Mouse (Mus musculus): ENCODE measurements around the gene B4galt4. TPM values are rescaled to one million over a fixed set of nuclear protein-coding genes. Genes with fewer than 3 reads are reported as not detected.

The B4galt4 gene
- total and polyA plus RNA-seq, 3 experiments: not detected

DNA sequence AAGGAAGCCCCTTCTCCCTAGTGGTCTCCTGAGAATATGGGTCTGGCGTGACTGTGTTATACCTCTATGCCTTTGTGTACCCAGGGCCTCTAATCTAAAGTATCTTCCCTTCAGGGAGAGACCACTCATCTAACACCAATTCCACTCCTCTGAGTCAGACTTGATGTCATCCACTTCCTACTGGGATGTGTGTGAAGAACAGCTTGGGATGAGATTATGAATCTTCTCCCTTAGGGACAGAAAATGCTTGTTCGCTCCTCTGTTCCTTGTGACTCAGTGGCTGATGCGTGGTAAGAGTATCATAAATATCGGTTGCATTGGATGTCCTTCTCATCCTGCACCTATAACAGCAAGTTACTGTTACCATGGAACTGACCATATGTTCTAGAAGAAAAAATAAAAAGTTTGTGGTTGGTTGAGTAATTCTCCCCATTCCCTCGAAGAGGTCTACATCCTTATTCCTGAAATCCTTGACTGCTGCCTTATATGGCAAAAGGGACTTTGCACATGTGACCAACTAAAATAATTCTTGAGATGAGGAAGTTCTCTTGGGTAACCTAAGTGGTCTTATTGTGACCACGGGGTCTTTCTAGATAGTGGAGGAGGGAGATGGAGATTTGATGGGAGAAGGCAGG lies 47.0 kb upstream of the B4galt4 start:
- Histone ChIP-seq H3K27ac (ENCODE audit: control insufficient read depth, low read depth, low read length) (no peak overlapping the region), H3K36me3 (ENCODE audit: control insufficient read depth in 1 of 2, insufficient read depth in 2 of 2, low read length in 2 of 2) (no peaks in the 10 kb centered on the region), H3K79me2 (ENCODE audit: control insufficient read depth, insufficient read depth, low read length, poor library complexity) (no peaks in the 10 kb centered on the region), H3K4me3 (ENCODE audit: control insufficient read depth in 1 of 2, insufficient read depth in 1 of 2, low read depth in 2 of 2, low read length in 2 of 2) (no peak overlapping the region), H3K27me3 (ENCODE audit: control insufficient read depth in 1 of 2, insufficient read depth in 2 of 2, low read length in 2 of 2) (no peaks in the 10 kb centered on the region; a peak in 1 of 4 replicates), H3K9ac (ENCODE audit: control insufficient read depth, low read depth, low read length, poor library complexity, severe bottlenecking) (no peak overlapping the region), H3K9me3 (replicated peaks; ENCODE audit: insufficient read depth, low read length) (no peaks in the 10 kb centered on the region), H3K4me1 (ENCODE audit: control insufficient read depth in 1 of 2, insufficient read depth in 2 of 2, low read length in 2 of 2) (no peaks in the 10 kb centered on the region)
- TF ChIP-seq MXI1 (IDR thresholded peaks at IDR 0.05; ENCODE audit: low read depth, low read length) (no peak), CHD1 (IDR thresholded peaks at IDR 0.05; ENCODE audit: low read depth, low read length) (no peak), EP300 (IDR thresholded peaks at IDR 0.05; ENCODE audit: low read depth in 1 of 2, low read length in 2 of 2) (no peak), MYC (IDR thresholded peaks at IDR 0.05; ENCODE audit: low read depth, low read length) (no peak), HCFC1 (IDR thresholded peaks at IDR 0.05; ENCODE audit: low read depth, low read length) (no peak), ELF1 (IDR thresholded peaks at IDR 0.05; ENCODE audit: low read depth, low read length) (no peak), MAZ (IDR thresholded peaks at IDR 0.05; ENCODE audit: low read depth, low read length) (no peak), JUND (IDR thresholded peaks at IDR 0.05; ENCODE audit: low read depth, low read length) (no peak), SMC3 (IDR thresholded peaks at IDR 0.05; ENCODE audit: low read depth, low read length) (no peak), ZC3H11A (IDR thresholded peaks at IDR 0.05; ENCODE audit: low read depth, low read length) (no peak), CHD2 (IDR thresholded peaks at IDR 0.05; ENCODE audit: low read length) (no peak), TBP (IDR thresholded peaks at IDR 0.05; ENCODE audit: low read depth, low read length) (no peak)
- no peak for DNase-seq (ENCODE audit: low read depth, low spot score)

DNA sequence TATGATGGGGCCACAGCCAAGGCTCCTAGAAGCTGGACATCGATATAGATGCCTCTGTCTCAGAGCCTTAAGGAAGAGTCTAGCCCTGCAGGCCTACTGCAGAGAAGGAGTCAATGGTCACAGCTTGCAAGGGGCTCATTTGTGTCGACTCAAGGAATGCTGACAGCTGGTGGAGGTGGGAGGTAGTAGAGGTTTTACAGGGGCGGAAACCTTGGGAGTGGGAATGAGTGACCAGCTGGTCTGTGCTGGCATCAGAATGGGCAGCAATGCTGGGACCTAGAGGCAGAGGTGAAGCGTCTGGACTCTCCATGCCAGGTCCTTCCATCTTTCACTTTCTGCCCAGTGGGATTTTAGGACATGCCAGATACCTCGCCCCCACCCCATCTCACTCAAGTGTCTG lies 46.5 kb upstream of the B4galt4 start:
- Histone ChIP-seq H3K4me3 (ENCODE audit: control insufficient read depth in 1 of 2, insufficient read depth in 1 of 2, low read depth in 2 of 2, low read length in 2 of 2) (no peak overlapping the region), H3K36me3 (ENCODE audit: control insufficient read depth in 1 of 2, insufficient read depth in 2 of 2, low read length in 2 of 2) (no peaks in the 10 kb centered on the region), H3K4me1 (ENCODE audit: control insufficient read depth in 1 of 2, insufficient read depth in 2 of 2, low read length in 2 of 2) (no peaks in the 10 kb centered on the region), H3K9me3 (replicated peaks; ENCODE audit: insufficient read depth, low read length) (no peaks in the 10 kb centered on the region), H3K9ac (ENCODE audit: control insufficient read depth, low read depth, low read length, poor library complexity, severe bottlenecking) (no peak overlapping the region), H3K27me3 (ENCODE audit: control insufficient read depth in 1 of 2, insufficient read depth in 2 of 2, low read length in 2 of 2) (no peaks in the 10 kb centered on the region; a peak in 1 of 4 replicates), H3K27ac (ENCODE audit: control insufficient read depth, low read depth, low read length) (no peak overlapping the region), H3K79me2 (ENCODE audit: control insufficient read depth, insufficient read depth, low read length, poor library complexity) (no peaks in the 10 kb centered on the region)
- no peak for TF ChIP-seq POLR2AphosphoS5 (IDR thresholded peaks at IDR 0.05; ENCODE audit: borderline replicate concordance, low read depth, low read length)
- TF ChIP-seq MAX (IDR thresholded peaks at IDR 0.05; ENCODE audit: low read length): no peak
- no peak for DNase-seq (ENCODE audit: low read depth, low spot score)

DNA sequence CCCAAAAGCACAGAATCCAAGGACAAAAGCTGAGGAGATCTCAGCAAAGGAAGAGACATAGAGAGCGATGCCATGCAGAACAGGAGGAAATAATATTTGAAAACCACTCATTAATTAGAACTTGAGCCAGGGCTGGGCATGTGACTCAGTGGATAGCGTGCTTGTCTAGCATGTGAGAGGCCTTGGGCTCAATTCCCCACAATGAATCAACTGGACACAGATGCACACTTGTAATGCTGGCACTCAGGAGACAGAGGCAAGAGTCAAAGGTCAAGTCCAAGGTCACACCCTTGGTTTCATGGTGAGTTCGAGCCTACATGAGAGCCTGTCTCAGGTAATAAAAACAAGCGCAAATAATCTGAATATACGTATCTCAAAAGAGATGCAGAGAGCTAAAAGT lies 44.5 kb upstream of the B4galt4 start:
- no peak for DNase-seq (ENCODE audit: low read depth, low spot score)
- no peaks in the 10 kb centered on the region for H3K4me1 ChIP-seq (ENCODE audit: control insufficient read depth in 1 of 2, insufficient read depth in 2 of 2, low read length in 2 of 2)
- H3K36me3 ChIP-seq (ENCODE audit: control insufficient read depth in 1 of 2, insufficient read depth in 2 of 2, low read length in 2 of 2): no peaks in the 10 kb centered on the region
- no peaks in the 10 kb centered on the region for H3K9me3 ChIP-seq (replicated peaks; ENCODE audit: insufficient read depth, low read length)
- H3K9ac ChIP-seq (ENCODE audit: control insufficient read depth, low read depth, low read length, poor library complexity, severe bottlenecking): no peak overlapping the region
- no peaks in the 10 kb centered on the region for H3K79me2 ChIP-seq (ENCODE audit: control insufficient read depth, insufficient read depth, low read length, poor library complexity)
- no peak for TF ChIP-seq ZNF384 (IDR thresholded peaks at IDR 0.05; ENCODE audit: low read depth, low read length)
- no peak for TF ChIP-seq ZKSCAN1 (IDR thresholded peaks at IDR 0.05; ENCODE audit: low read depth, low read length)
- no peak for TF ChIP-seq SMC3 (IDR thresholded peaks at IDR 0.05; ENCODE audit: low read depth, low read length)
- no peak for TF ChIP-seq SIN3A (IDR thresholded peaks at IDR 0.05; ENCODE audit: low read length)
- no peak for TF ChIP-seq TBP (IDR thresholded peaks at IDR 0.05; ENCODE audit: low read depth, low read length)
- no peak for TF ChIP-seq ETS1 (IDR thresholded peaks at IDR 0.05; ENCODE audit: low read depth, low read length)
- TF ChIP-seq GABPA (IDR thresholded peaks at IDR 0.05; ENCODE audit: low read depth, low read length): no peak
- TF ChIP-seq POLR2AphosphoS5 (IDR thresholded peaks at IDR 0.05; ENCODE audit: borderline replicate concordance, low read depth, low read length): no peak
- TF ChIP-seq HCFC1 (IDR thresholded peaks at IDR 0.05; ENCODE audit: low read depth, low read length): no peak
- TF ChIP-seq TAL1 (IDR thresholded peaks at IDR 0.05; ENCODE audit: low read length): no peak
- TF ChIP-seq MAFK (IDR thresholded peaks at IDR 0.05; ENCODE audit: borderline replicate concordance, low read depth, low read length): no peak
- no peak for TF ChIP-seq EP300 (IDR thresholded peaks at IDR 0.05; ENCODE audit: low read depth in 1 of 2, low read length in 2 of 2)
- no peak for TF ChIP-seq RCOR1 (IDR thresholded peaks at IDR 0.05; ENCODE audit: low read depth, low read length)
- TF ChIP-seq MAX (IDR thresholded peaks at IDR 0.05; ENCODE audit: low read length): no peak
- no peak overlapping the region for H3K4me3 ChIP-seq (ENCODE audit: control insufficient read depth in 1 of 2, insufficient read depth in 1 of 2, low read depth in 2 of 2, low read length in 2 of 2)
- no peak overlapping the region for H3K27ac ChIP-seq (ENCODE audit: control insufficient read depth, low read depth, low read length)
- H3K27me3 ChIP-seq (ENCODE audit: control insufficient read depth in 1 of 2, insufficient read depth in 2 of 2, low read length in 2 of 2): no peaks in the 10 kb centered on the region; a peak in 1 of 4 replicates
